Mouse (Mus musculus) spleen, adult 2 months (tissue): ENCODE measurements around the gene Trub2.

Source experiments
- CTCF ChIP-seq: fragments of 200-500 bp; IDR thresholded peaks from 2 replicates; pipeline ENCODE4 v1.5.1; 2011; ENCODE audit warnings: mild to moderate bottlenecking, inconsistent platforms; ENCODE audit not compliant: insufficient read depth, insufficient read length, insufficient replicate concordance; ENCODE audit errors: extremely low read depth
- POLR2A ChIP-seq: fragments of 200-500 bp; IDR thresholded peaks from 2 replicates; pipeline ENCODE4 v1.6.1; 2011; ENCODE audit warnings: low read depth, low read length, inconsistent platforms

DNA sequence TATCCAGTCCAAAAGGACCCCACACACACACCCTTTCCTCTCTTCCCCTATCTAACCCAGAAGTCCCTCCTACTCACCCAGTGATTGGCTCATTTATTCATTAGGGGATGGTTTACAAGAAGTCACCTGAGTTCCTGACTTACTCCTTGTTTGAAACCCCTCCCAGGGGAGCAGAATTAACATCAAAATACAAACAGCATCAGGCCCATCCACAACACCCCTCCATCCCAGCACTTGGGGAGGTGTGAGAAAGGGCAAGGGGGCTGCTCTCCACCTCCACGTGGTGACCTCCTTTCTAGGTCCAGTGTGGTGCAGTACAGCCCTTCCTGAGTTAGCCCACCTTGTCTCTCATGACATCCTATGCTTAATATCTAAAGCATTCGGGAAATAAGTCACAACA is 58.8 kb downstream of the Trub2 start:
- TF ChIP-seq POLR2A (no peak), CTCF (no peak)
